Mouse (Mus musculus) CD4-positive, CD25-positive, alpha-beta regulatory T cell, adult 4 months (primary cell): ENCODE measurements around the gene Pdik1l. TPM values are rescaled to one million over a fixed set of nuclear protein-coding genes. Genes with fewer than 3 reads are reported as not detected.
A peak's percentile ranks its signal among the peaks of the same experiment; 100 is the strongest.
"Not testable (repeated sequence)": the region's sequence is repeated elsewhere in the genome, so short reads cannot be mapped to it uniquely, and the experiment has no call there.

Experiments
- ATAC-seq: one replicate; pipeline ENCODE4 v1.8.0; 2017
- polyA plus RNA-seq, 2 experiments: library from polyadenylated mRNA; unstranded; fragments of 100-300 nt; shearing (Covaris generic); gene quantifications; one replicate each; pipeline ENCODE4 v1.2.1; 2017

Gene Pdik1l
- polyA plus RNA-seq, 2 experiments from 2014 or later: 20.7 to 24.2 TPM

DNA sequence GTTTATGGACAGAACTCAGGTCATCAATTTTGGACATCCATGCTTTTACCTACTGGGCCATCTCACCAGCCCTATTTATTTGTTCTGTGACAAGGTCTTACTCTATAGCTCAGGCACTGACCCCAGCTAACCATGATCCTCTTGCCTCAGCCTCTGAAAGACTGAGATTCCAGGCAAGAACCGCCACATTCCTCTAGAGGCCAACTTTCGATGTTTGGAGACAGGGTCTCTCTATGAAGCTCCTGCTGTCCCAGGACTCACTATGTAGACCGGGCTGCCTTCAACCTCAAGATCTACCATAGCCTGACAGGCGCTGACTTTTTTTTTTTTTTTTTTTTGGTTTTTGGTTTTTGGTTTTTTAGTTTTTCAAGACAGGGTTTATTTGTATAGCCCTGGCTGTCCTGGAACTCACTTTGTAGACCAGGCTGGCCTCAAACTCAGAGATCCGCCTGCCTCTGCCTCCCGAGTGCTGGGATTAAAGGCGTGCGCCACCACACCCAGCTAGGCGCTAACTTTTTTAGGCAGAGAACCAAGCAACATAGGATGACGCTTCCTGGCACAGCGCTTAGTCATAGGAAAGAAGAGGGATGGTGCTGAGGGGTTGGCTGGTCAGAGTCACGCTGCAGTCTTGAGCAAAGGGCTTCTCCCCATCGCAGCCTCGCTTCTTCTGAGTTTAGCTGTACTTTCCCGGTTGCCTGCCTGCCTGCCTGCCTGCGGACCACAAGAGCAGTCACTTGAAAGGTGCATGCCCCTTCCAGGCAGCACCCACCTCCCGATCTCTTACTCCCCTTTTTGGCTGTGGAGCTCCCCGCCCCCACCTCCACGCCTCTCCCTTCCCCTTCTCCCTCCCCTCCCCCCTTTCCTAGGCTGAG, 11.2 kb upstream of the Pdik1l start:
- ATAC-seq: no peak

DNA sequence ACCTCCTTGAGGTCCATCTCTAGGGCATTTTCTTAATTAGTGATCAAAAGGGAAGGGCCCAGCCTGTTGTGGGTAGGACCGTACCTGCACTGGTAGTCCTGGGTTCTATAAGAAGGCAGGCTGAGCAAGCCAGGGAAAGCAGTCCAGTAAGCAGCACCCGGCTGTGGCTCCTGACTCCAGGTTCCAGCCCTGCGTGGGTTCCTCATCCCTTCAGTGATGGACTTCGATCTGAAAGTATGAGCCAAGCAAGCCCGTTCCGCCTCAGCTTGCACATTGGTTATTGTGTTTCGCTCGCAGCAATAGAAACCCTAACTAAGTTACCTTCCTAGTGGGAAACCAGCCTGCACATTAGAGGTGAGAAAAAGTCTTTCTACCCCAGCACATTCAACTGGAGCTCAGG, 9.7 kb upstream of the Pdik1l start:
- ATAC-seq: no peak

DNA sequence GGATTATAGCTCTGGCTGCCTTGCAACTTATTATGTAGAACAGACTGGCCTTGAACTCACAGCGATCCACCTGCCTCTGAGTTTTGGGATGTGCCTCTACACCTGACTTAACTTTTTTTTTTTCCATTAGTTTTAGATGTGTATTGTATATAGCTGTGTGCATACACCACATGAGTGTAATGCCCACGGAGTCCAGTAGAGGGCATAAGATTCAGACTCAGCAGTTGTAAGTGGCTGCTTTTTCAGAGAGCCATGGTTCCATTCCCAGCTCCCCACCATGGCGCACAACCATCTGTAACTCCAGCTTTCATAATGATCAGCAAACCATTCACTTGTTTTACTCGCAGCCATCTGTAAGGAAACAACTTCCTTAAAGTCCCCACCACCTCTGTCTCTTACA, 8.8 kb upstream of the Pdik1l start:
- ATAC-seq: no peak

DNA sequence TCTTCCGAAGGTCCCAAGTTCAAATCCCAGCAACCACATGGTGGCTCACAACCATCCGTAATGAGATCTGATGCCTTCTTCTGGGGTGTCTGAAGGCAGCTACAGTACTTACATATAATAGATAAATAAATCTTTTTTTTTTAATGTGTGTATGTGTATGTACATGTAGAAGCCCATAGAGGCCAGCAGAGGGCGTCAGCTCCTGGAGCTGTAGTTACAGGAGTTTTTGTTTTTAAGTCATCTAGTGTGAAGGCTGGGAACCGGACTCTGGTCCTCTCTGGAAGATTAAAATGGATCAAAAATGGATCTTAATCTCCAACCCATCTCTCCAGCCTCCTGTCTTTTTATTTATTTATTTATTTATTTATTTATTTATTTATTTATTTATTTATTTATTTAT, 8.4 kb upstream of the Pdik1l start:
- not testable (repeated sequence) for ATAC-seq

DNA sequence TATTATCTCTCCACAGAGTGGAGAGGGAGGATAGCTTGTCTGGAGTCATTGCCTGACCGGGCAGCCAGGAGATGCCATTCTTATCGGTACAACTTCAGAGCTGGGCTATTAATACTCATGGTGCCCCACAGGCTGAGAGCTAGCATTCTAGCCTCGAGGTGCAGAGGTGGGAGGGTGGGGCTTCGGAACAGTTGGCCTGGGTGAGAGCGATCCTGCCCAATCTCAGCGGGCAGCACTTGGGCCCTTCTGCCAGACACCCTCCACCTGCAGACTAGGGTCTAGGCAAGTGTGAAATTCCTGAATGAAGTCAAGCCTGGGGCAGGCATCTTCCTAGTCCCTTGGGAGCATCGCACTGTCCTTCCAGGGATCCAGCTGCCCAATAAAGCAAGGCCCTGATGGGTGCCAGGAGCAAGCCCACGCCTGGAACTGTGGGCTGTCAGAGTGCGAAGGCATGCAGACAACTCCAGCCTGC, 6.0 kb upstream of the Pdik1l start:
- no peak for ATAC-seq

DNA sequence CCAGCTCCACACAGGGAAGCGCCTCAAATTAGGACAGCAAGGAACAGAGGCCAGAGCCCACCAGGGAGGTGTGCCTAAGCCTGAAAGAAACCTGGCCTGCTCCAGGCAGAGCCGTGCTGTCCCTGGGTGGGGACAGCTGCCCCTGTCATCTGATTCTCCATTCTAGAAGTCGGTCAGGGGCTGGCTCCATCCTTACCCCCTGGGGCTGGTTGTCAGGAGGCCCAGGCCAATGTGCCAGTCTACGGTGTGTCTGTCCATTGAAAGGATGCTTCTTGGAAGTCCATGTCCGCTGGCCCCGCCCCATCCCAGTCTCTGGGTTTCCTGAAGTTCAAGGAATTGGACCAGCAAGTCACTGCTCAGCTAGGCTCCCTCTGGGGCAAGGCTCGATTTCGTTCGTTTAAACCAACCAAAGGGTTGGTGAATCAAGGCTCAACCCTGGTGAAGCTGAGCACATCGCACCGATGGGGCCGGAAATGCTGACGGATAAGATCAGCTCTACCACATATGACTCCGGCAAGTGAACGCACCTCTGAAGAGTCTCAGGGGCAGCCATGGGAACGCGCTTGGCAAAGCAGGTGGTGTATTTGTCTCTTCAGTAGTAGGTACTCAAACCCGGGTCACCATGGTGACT, 5.5 kb upstream of the Pdik1l start:
- peak; percentile 53 for ATAC-seq

DNA sequence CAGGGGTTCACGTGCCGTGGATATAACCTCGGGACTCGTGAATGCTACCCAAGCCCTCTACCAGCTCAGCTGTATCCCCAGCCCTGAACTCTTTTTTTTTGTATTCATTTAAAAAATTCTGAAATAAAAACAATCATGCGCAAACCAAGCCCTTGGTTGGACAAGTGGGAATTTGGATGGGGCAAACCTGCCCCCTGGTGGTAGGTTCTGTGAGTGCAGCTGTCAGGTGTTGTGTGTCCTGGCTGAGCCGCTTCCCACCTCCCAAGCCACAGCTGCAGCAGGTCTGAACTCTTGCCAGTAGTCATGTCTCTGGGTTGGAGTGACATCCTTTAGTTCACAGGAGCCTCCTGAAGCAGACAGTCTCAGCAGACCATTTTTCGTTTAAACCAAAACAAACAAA, 4.4 kb upstream of the Pdik1l start:
- ATAC-seq: peak; percentile 29

DNA sequence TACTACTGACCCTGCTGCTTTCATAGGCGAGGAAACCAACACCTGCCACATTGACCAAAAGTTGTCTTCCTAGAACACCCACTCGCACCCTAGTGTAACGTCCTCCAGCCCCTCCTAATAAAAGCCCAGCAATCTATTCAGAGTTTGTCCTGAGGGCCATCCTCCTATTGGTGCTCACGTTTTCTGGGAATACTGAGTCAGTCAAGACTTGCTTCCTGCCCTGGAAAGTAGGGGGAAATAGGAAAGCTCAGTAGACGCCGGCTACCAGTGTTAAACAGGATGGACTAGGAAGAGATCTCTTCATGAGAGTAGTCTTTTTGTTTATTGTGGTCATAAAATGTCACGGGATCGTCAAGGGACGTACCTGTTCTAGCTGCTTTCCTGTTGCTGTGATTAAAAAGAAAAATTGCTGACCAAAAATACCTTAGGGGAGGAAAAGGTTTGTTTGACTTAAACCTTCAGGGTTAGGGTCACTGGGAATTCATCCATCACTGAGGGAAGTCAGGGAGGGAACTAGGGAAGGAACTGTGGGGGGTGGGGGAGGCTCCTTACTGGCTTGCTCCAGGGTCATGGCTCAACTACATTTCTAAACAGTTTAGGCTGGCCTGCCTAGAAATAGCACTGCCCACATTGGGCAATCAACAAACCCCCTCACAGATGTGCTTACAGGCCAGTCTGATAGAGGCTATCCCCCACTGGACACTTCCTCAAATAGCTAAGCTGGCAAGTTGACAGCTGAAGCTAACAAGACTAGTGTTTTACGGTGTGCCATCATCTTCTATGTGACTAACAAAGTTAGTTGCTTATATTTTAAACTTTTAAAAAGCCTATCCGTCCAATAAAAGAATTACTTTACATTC, 932 bp upstream of the Pdik1l start:
- no peak for ATAC-seq

DNA sequence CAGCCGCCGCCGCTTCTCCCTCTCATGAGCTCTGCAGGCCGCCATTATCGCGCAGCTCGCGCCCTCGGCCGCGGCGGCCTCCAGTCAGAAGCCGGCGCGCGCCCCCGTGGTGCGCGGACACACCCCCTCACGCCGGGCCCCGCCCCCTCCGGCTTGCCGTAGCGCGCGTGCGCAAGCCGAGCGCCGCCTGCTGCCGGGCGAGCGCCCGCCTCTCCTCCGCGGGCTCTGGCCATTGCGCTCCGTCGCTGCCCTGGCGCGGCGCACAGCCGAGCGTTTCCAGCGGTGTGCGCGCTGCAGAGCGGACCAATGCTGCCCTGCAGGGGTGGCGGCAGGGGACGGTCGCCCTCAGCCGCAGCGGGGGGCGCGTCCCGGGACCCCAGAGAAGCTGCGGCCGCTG, 529 bp downstream of the Pdik1l start:
- peak; percentile 73 for ATAC-seq

DNA sequence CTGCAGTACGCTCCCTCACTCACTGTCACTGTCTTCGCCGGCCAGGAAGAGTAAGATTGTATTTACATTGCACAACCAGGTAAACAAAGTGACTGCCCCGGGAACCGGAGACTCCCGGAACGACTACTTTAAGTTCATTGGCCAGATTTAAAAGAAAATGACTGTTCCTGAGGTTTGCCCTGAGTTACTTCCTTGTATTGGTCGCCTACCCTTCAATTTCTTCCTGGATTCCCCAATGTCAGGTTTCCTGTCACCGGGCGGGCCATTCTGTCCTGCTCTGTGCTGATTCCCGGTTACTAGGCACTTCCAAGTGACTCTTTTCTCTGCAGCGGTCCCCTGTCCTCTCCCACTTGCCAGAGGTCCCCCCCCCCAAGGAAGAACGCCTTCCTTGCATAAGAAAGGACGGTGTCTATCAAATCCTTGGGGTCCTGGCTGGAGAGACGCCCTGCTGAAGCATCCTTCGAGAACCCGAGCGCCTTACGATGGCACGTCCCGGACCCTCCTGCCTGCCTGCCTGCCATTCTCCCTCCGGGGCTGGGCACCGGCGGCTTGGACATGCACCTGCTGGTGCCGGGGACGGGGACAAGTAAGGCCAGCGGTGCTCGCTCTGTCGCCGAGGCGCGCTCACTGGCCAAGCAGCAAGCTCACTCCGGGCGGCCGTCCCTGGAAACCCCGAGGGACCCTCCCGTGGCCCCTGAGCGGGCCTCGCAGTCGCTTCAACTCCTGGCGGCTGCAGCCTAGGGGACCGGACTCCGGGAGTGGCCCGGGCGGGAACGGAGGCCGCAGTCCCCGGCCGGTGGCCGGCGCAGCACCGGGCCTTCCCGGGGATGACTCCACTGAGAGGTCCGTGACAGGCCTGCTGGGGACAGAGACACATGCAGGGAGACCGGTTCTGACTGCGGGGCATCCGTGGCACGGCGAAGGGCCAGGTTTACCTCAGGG, 1.2 kb downstream of the Pdik1l start:
- ATAC-seq: peak; percentile 11

DNA sequence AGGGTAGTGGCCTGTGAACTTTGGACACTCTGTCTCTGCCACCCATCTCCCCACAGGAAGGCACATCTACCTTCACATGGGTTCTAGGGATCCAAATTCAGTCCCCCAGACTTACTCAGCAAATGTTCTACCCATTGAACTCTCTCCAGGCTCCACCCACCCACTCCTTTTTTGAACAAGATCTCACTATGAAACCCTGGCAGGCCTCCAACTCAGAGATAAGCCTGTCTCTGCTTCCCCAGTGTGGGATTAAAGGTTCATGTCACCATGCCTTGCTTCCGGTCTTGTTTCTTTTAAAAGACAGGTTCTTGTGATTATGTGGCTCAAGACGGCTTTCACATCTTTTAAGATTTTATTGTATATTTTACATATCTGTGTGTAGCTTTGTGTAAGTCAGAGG, 2.8 kb downstream of the Pdik1l start:
- no peak for ATAC-seq

DNA sequence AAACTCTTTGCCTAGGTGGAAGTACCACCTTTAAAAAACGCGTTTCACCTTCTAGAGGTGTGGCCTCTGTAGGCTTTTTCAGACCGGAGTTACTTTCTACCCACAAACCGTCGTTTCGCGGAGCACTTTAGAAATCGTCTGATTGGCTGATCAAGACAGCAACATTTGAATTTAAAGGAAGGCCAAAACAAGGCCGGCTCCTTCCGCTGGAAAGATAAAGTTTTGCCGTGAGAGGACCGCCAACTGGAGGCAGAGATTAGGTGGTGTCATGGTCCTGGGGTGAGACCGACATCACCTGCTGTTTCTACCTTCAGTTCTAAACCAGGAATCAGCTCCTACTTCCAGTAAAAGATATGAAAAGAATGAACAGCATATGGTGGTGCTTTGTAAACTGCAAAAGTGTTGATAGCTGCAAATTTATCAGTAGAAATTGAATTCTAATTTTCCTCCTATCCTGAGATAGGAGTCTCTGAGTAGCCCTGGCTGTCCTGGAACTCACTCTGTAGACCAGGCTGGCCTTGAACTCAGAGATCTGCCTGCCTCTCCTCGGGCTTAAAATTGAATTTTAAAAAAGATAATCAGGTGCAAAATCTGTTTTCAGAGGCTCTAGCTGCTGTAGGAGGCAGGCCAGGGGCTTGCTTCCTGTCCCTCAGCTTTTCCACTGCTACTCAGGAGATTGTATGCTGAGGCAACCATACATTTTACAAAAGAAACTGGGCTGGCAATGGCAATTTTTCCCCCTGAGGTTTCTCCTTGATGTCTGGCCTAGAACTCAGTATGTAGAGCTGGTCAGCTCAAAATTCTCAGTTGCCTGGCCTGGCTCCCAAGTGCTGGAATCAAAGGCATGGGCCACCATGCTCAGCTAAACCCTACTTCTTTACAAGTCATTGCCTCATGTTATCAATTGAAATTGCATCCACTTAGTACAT, 14.0 kb downstream of the Pdik1l start:
- ATAC-seq: peak; percentile 97

DNA sequence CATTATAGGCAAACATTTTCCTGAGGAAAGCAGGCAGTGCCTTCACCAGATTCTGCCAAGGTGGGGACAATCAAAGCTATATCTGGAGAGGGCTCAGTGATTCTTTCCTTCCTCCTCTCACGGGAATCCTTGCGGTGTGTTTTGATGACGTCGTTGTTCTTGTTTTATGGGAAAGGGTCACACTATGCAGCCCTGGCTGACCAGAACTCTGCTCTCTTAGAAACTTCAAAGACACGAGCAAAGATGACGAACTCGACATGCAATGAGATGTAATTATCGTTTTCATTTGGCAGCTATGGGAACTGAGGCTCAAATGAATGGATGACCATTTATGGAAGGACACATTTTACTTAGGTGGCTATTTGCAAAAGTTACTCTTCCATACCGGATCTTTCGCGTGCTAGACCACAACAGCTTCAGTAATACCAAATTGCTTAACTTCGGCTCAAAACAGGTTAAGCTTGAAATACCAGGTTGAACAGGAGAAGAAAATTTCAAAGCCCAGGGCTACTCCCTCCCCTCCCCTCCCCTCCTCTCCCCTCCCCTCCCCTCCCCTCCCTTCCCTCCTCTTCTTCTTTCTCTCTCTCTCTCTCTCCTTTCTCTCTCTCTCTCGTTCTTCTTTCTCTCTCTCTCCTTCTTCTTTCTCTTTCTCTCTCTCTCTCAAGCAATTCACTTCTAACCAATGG, 14.8 kb downstream of the Pdik1l start:
- ATAC-seq: no peak

DNA sequence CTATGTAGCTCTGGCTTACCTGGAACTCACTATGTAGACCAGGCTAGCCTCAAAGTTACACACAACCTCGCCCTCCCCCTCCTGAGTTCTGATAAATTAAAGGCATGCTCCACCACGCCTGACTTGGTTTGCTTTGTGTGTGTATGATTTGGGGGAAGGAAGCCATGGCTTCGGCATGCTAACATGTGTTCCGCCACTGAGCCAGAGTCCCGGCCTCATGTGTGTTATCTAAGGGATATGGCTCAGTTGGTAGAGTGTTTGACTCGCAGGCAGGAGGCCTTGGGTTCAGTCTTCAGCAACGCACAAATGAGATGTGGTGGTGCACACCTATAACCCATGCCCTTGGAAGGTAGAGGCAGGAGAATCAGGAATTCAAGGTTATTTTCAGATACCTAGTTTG, 15.7 kb downstream of the Pdik1l start:
- ATAC-seq: no peak

DNA sequence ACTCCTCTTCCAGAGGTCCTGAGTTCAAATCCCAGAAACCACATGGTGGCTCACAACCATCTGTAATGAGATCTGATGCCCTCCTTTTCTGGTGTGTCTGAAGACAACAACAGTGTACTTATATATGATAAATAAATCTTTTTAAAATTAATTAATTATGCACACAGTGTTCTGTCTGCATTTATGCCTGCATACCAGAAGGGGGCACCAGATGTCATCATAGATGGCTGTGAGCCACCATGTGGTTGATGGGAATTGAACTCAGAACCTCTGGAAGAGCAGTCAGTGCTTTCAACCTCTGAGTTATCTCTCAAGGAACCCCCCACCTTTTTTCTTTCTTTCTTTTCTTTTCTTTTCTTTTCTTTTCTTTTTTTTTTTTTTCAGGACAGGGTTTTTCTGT, 18.1 kb downstream of the Pdik1l start:
- not testable (repeated sequence) for ATAC-seq

DNA sequence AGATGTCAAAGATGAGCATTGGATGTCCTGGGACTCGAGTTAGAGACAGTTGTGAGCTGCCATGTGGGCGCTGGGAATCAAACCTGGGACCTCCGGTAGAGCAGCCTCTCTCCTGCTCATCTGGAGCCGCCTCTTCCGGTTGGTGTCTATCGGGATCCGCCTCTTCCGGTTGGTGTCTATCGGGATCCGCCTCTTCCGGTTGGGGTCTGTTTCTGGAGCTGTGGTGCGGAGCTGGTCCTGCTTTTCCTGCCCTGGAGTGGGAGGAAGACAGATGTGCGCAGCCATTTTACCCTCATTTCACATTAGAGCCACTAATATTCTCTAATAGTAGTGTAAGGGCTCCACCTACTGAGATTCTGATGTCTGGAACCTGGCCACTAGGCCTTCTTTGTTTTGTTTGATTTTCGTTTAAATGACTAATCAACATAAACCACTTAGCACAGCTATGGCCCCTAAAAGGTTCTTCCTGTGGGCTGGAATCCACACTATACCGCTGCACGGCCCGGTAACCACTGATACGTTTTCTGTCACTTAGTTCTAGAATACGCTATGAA, 19.5 kb downstream of the Pdik1l start:
- no peak for ATAC-seq

DNA sequence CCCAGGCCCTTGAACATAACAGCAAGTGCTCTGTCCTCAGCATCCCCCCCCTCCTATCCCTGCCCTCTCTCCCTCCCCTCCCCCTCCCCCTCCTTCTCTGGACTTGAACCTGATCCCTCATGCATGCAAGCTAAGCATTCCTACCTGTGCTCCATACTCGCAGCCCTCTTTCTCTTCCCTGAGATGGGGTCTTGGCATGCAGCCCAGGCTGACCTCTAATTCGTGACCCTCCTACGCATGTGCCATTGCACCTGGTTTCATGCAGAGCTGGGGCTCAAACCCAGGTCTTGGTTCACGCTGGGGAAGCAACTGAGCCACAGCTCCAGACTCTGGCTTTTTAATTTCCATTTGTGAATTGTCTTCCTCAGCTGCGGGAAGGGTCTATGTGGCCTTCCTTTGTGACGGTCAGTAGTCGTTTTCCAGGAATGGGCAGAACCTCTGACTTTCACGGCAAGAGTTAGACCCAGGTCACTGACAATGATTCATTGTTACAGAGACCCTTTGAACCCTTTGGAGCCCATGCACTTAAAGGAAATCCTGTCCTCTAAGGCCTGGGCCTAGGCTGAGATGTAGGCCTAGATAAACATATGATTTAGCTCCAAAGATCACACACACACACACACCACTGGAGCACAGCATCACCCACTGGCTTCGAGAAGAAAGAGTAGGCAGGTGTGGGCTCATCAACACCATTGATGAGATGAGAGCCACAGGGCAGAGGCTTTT, 21.7 kb downstream of the Pdik1l start:
- ATAC-seq: no peak

DNA sequence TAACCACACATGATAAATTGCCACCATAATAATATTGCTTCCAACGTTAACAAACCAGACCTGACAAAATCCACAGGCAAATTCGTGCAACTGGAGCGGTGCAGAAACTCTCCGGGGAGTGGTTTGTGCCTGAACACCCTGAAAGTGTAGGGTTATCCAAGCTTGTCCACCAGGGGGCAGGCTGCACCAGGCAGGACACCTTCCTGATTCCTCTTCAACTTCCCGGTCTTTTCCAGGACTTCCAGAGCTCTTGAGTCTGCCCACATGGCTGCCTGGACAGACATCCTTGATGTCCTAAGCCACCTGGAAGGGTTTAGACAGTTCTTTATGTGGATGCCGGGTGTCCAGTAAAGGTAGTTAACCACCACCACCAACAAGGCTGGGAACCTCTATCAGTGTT, 24.5 kb downstream of the Pdik1l start:
- no peak for ATAC-seq

DNA sequence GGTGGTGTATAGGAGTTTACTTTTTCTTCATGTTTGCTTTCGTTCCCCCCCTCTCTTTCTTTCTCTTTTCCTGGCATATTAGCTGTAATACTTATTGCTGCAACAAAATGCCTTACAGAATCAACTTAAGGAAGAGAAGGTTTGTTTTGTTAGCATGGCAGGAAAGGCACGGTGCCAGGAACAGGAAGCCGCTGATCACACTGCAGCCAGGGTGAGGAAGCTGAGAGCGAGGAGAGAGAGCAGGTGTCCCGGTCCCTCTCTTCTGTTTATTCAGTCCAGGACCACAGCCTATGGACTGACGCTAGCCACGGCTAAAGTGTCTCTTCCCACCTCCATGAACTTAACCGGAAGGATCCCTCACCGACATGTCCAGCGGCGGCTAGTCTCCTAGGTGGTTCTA, 29.3 kb downstream of the Pdik1l start:
- no peak for ATAC-seq
